Mouse (Mus musculus): ENCODE measurements around the gene Ganab. TPM values are rescaled to one million over a fixed set of nuclear protein-coding genes. Genes with fewer than 3 reads are reported as not detected.

Gene Ganab
- polyA plus RNA-seq, 1 experiment from 2014 or later: 69.9 TPM

DNA sequence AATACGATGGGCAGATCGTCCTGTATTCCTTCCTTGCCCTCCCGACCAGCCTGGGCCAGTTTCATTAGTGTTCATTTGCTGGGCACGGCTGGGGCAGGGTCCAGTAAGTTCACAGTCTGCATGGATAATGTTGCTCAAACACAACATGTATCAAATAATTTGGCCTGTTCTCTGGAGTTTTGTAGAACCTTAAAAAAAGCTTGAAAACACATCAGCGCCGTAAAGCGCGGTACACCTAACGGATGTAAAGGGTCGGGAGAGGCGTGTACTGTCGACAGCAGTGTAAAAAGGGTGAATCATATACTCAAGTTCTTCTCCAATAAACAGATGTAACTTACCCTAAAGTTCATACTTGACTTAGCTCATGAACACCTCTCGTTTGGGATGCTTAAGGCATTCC lies 705 bp downstream of the Ganab start:
- H3K4me2 ChIP-seq (ENCODE audit: low read depth, low read length): peak overlapping the region; percentile 77
- H3K27me3 ChIP-seq (ENCODE audit: control insufficient read depth, insufficient read depth, low read length): no peaks in the 10 kb centered on the region
- no peaks in the 10 kb centered on the region for H3K9me3 ChIP-seq (ENCODE audit: control insufficient read depth, low read length)
- H3K36me3 ChIP-seq (ENCODE audit: control insufficient read depth, insufficient read depth, low read length): peaks cover 15% of the 10 kb centered on the region
- no peak for ATAC-seq (ENCODE audit: low read depth)
- H3K4me1 ChIP-seq (ENCODE audit: control insufficient read depth, insufficient read depth, low read length): peaks cover 20% of the 10 kb centered on the region
- peak overlapping the region; percentile 81 for H3K27ac ChIP-seq (ENCODE audit: low read depth, low read length)
- H3K4me3 ChIP-seq (ENCODE audit: low read depth, low read length): peak overlapping the region; percentile 76
- WGBS: 11% methylated on average over 13 of the region's 13 CpGs
- peak overlapping the region; percentile 46 for H3K9ac ChIP-seq (replicated peaks; ENCODE audit: low read depth, low read length)

DNA sequence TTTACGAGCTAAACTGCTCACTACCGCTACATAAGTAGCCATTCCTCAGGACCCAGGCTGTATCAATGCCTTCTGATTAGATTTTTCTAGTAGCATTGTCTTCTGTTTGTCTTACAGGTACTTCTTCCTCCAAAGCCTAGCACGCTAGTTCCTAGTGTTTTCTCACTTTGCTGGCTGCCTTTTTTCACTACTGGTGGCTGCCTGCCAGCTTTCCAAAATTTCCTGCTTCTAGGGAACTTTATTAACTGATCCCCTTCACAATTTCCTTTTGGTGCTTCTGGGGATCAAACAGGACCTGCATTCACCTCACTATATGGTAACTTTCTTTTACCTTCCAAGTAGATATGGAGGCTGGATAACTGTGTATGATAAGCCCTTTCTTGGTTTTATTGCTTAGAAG lies 1.2 kb downstream of the Ganab start:
- H3K4me2 ChIP-seq (ENCODE audit: low read depth, low read length): peak overlapping the region; percentile 77
- 53% methylated on average over 3 of the region's 3 CpGs for WGBS
- ATAC-seq (ENCODE audit: low read depth): no peak
- peaks cover 20% of the 10 kb centered on the region for H3K4me1 ChIP-seq (ENCODE audit: control insufficient read depth, insufficient read depth, low read length)
- H3K9me3 ChIP-seq (ENCODE audit: control insufficient read depth, low read length): no peaks in the 10 kb centered on the region
- H3K27ac ChIP-seq (ENCODE audit: low read depth, low read length): no peak overlapping the region
- peak overlapping the region; percentile 46; the same call in 1 of the 2 replicates for H3K9ac ChIP-seq (replicated peaks; ENCODE audit: low read depth, low read length)
- peaks cover 17% of the 10 kb centered on the region for H3K36me3 ChIP-seq (ENCODE audit: control insufficient read depth, insufficient read depth, low read length)
- no peaks in the 10 kb centered on the region for H3K27me3 ChIP-seq (ENCODE audit: control insufficient read depth, insufficient read depth, low read length)
- H3K4me3 ChIP-seq (ENCODE audit: low read depth, low read length): peak overlapping the region; percentile 76

DNA sequence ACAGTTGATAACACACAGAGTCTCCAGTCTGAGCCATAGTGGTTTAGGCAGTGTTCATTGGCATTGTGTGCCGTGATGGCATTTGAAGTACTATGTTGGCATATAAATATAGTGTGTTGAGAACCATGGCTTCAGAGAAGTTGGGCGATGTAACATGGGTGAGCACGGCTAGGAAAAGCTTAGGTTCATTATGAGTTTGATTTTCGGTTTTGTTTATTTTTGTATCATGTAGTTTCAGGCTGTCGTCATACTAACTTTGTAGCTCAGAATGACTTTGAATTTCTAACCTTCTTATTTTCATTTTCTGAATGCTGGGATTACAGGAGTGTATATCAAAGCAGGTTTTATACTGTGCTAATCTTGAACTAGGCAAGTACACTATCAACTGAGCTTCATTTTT lies 5.5 kb downstream of the Ganab start:
- Histone ChIP-seq H3K36me3 (ENCODE audit: control insufficient read depth, insufficient read depth, low read length) (peaks cover 49% of the 10 kb centered on the region), H3K27me3 (ENCODE audit: control insufficient read depth, insufficient read depth, low read length) (no peaks in the 10 kb centered on the region), H3K4me2 (ENCODE audit: low read depth, low read length) (no peak overlapping the region), H3K4me1 (ENCODE audit: control insufficient read depth, insufficient read depth, low read length) (peaks cover 10% of the 10 kb centered on the region; the same call in 1 of the 2 replicates), H3K27ac (ENCODE audit: low read depth, low read length) (no peak overlapping the region), H3K9ac (replicated peaks; ENCODE audit: low read depth, low read length) (no peak overlapping the region), H3K4me3 (ENCODE audit: low read depth, low read length) (no peak overlapping the region), H3K9me3 (ENCODE audit: control insufficient read depth, low read length) (no peaks in the 10 kb centered on the region)
- no peak for ATAC-seq (ENCODE audit: low read depth)
- 96% methylated on average over 5 of the region's 5 CpGs for WGBS

DNA sequence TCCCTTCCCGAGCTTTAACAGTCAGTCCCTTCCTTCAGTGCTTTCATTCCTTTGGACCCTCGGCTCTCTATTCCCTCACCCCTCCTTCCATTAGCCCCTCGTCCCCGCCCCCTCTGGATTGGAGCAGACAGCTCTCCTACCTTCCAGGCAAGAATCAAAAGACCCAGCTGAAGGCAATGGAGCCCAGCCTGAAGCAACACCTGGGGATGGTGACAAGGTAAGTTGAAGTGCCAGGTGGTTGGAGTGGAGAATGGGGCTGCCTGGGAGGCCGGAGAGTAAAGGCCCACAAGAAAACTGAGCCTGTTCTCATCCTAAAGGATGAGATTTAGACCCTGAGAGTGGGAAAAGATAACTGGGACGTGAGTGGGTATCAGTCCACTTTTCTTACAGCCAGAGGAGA lies 10.7 kb downstream of the Ganab start:
- no peaks in the 10 kb centered on the region for H3K27me3 ChIP-seq (ENCODE audit: control insufficient read depth, insufficient read depth, low read length)
- WGBS: 89% methylated on average over 6 of the region's 6 CpGs
- no peak overlapping the region for H3K4me2 ChIP-seq (ENCODE audit: low read depth, low read length)
- no peaks in the 10 kb centered on the region for H3K9me3 ChIP-seq (ENCODE audit: control insufficient read depth, low read length)
- no peaks in the 10 kb centered on the region for H3K4me1 ChIP-seq (ENCODE audit: control insufficient read depth, insufficient read depth, low read length)
- no peak for ATAC-seq (ENCODE audit: low read depth)
- H3K9ac ChIP-seq (replicated peaks; ENCODE audit: low read depth, low read length): no peak overlapping the region
- peaks cover 88% of the 10 kb centered on the region for H3K36me3 ChIP-seq (ENCODE audit: control insufficient read depth, insufficient read depth, low read length)
- no peak overlapping the region for H3K27ac ChIP-seq (ENCODE audit: low read depth, low read length)
- no peak overlapping the region for H3K4me3 ChIP-seq (ENCODE audit: low read depth, low read length)

DNA sequence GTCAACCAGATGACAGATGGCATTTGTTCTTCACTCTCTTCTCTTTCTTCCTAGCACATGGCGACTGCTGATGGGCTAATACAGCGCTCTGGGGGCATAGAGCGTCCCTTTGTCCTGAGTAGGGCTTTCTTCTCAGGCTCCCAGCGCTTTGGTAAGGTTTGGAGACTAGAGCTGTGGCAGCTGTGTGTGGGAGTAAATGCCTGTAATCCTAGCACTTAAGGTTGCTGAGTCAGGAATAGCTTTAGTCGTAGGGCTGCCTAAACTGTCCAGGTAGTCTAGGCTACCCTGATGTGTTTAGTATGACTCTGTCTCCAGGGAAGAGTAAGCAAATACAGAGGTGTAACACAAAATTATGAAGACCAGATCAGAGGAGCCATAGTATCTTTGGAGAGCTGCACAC lies 13.9 kb downstream of the Ganab start:
- no peak overlapping the region for H3K9ac ChIP-seq (replicated peaks; ENCODE audit: low read depth, low read length)
- peaks cover 84% of the 10 kb centered on the region for H3K36me3 ChIP-seq (ENCODE audit: control insufficient read depth, insufficient read depth, low read length)
- H3K4me3 ChIP-seq (ENCODE audit: low read depth, low read length): no peak overlapping the region
- 92% methylated on average over 5 of the region's 5 CpGs for WGBS
- no peak overlapping the region for H3K4me2 ChIP-seq (ENCODE audit: low read depth, low read length)
- H3K9me3 ChIP-seq (ENCODE audit: control insufficient read depth, low read length): no peaks in the 10 kb centered on the region
- no peaks in the 10 kb centered on the region for H3K4me1 ChIP-seq (ENCODE audit: control insufficient read depth, insufficient read depth, low read length)
- no peaks in the 10 kb centered on the region for H3K27me3 ChIP-seq (ENCODE audit: control insufficient read depth, insufficient read depth, low read length)
- ATAC-seq (ENCODE audit: low read depth): no peak
- H3K27ac ChIP-seq (ENCODE audit: low read depth, low read length): no peak overlapping the region

DNA sequence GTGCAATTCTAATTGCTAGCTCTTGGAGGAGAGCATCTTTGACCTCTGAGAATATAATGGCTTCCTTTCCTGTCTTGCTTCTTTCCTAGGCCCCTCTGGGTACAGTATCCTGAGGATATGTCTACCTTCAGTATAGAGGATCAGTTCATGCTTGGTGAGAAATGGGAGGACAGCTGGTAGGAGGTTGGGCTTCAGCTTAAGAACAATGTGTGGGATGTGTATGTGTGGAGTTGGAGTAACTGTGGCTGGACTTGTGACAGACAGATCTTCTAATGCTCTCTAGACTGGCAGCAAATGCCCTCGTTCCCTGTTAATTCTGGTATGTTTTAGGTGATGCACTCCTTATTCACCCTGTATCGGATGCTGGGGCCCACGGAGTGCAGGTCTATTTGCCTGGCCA lies 16.3 kb downstream of the Ganab start:
- H3K9ac ChIP-seq (replicated peaks; ENCODE audit: low read depth, low read length): no peak overlapping the region
- H3K9me3 ChIP-seq (ENCODE audit: control insufficient read depth, low read length): no peaks in the 10 kb centered on the region
- no peak overlapping the region for H3K4me2 ChIP-seq (ENCODE audit: low read depth, low read length)
- H3K4me1 ChIP-seq (ENCODE audit: control insufficient read depth, insufficient read depth, low read length): no peaks in the 10 kb centered on the region
- H3K36me3 ChIP-seq (ENCODE audit: control insufficient read depth, insufficient read depth, low read length): peaks cover 60% of the 10 kb centered on the region
- ATAC-seq (ENCODE audit: low read depth): no peak
- WGBS: 94% methylated on average over 3 of the region's 3 CpGs
- H3K27ac ChIP-seq (ENCODE audit: low read depth, low read length): no peak overlapping the region
- H3K27me3 ChIP-seq (ENCODE audit: control insufficient read depth, insufficient read depth, low read length): no peaks in the 10 kb centered on the region
- no peak overlapping the region for H3K4me3 ChIP-seq (ENCODE audit: low read depth, low read length)

DNA sequence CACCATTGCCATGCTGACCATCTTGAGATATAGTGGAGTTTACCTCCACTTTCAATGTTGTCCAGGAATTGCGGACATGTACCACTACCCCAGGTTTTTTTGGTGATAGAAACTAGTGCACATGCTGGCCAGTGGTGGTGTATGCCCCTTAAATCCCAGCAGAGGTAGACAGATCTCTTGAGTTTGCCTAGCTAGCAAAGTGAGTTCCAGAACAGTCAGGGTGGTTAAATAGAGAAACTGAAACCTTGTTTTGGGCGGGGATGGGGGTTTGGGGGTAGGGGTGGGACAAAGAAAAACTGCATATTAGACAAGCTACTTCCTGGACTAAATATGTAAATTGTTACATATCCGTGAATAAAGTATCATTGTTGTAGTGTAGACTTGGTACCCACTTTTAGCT lies 21.1 kb downstream of the Ganab start:
- Histone ChIP-seq H3K4me1 (ENCODE audit: control insufficient read depth, insufficient read depth, low read length) (peaks cover 15% of the 10 kb centered on the region; the same call in 1 of the 2 replicates), H3K27ac (ENCODE audit: low read depth, low read length) (no peak overlapping the region), H3K9me3 (ENCODE audit: control insufficient read depth, low read length) (no peaks in the 10 kb centered on the region), H3K4me3 (ENCODE audit: low read depth, low read length) (no peak overlapping the region), H3K4me2 (ENCODE audit: low read depth, low read length) (no peak overlapping the region), H3K27me3 (ENCODE audit: control insufficient read depth, insufficient read depth, low read length) (no peaks in the 10 kb centered on the region), H3K36me3 (ENCODE audit: control insufficient read depth, insufficient read depth, low read length) (peaks cover 22% of the 10 kb centered on the region), H3K9ac (replicated peaks; ENCODE audit: low read depth, low read length) (no peak overlapping the region)
- 95% methylated on average over 3 of the region's 3 CpGs for WGBS
- no peak for ATAC-seq (ENCODE audit: low read depth)

DNA sequence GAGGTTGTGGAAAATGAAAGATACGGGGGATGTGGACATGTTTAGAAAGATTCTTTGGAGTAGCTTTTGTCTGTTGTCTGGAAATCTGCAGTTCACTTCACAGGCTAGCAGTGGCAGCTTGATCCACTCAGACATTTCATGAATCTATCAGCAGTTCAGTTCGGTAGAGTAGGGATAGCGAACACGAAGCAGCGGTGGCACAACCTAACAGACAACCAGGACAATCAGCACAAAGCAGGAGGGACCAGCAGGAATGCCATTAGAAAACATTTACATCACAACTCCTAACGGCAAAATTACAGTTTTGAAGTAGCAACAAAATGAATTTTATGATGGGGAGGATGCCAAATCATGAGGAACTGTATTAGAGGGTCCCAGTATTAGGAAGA lies 21.8 kb downstream of the Ganab start:
- Histone ChIP-seq H3K4me1 (ENCODE audit: control insufficient read depth, insufficient read depth, low read length) (peaks cover 15% of the 10 kb centered on the region; the same call in 1 of the 2 replicates), H3K9ac (replicated peaks; ENCODE audit: low read depth, low read length) (peak overlapping the region; percentile 66; the same call in 1 of the 2 replicates), H3K36me3 (ENCODE audit: control insufficient read depth, insufficient read depth, low read length) (peaks cover 18% of the 10 kb centered on the region), H3K4me2 (ENCODE audit: low read depth, low read length) (peak overlapping the region; percentile 84), H3K4me3 (ENCODE audit: low read depth, low read length) (peak overlapping the region; percentile 88), H3K9me3 (ENCODE audit: control insufficient read depth, low read length) (no peaks in the 10 kb centered on the region), H3K27me3 (ENCODE audit: control insufficient read depth, insufficient read depth, low read length) (no peaks in the 10 kb centered on the region), H3K27ac (ENCODE audit: low read depth, low read length) (peak overlapping the region; percentile 82)
- 57% methylated on average over 6 of the region's 6 CpGs for WGBS
- peak; percentile 16 for ATAC-seq (ENCODE audit: low read depth)

DNA sequence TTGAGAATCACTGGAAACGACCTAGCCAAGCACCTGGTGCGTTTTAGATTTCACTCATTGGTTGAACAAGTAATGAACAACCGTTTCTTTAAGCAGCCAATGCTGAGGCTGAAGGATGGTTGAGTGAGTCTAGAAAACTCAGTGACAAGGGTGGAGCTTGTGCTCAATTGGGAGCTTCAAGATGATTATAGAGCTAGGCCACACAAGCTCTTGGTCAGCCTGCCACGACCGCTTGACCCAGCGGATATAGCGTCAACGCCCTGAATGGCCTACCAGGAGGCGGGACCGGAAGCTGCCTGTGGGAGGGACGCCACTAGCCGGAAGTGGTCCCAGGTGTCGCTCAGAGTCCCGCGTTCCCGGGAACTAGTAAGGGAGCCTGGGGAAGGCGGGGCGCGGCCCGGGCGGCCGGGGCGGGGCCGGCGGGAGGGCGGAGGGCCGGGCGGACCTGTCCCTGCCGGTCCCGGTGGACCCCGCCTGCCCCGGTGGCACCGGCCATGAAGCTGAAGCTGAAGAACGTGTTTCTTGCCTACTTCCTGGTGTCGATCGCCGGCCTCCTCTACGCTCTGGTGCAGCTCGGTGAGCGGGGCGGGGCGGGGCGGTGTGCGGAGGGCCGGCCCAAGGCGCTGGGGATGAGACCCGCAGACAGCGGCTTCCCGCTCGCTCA lies 22.3 kb downstream of the Ganab start, which contains the start of gene B3gat3:
Gene B3gat3, plus strand, starts transcription at position 302 of the 664 bp plus-strand sequence.
- Histone ChIP-seq H3K9ac (replicated peaks; ENCODE audit: low read depth, low read length) (peak within 1 kb of the TSS; percentile 66), H3K27me3 (ENCODE audit: control insufficient read depth, insufficient read depth, low read length) (no peaks in the 10 kb centered on the region), H3K9me3 (ENCODE audit: control insufficient read depth, low read length) (no peaks in the 10 kb centered on the region), H3K36me3 (ENCODE audit: control insufficient read depth, insufficient read depth, low read length) (peaks cover 12% of the 10 kb centered on the region), H3K4me3 (ENCODE audit: low read depth, low read length) (peak within 1 kb of the TSS; percentile 88), H3K4me2 (ENCODE audit: low read depth, low read length) (peak within 1 kb of the TSS; percentile 84), H3K27ac (ENCODE audit: low read depth, low read length) (peak within 1 kb of the TSS; percentile 82), H3K4me1 (ENCODE audit: control insufficient read depth, insufficient read depth, low read length) (peaks cover 15% of the 10 kb centered on the region; the same call in 1 of the 2 replicates)
- peak; percentile 98 for ATAC-seq (ENCODE audit: low read depth)
- WGBS: 3% methylated on average over 44 of the region's 50 CpGs

All from neural tube, embryonic 14.5 days (tissue).